Mouse (Mus musculus) G1E (cell line): Measurements from ENCODE around the gene Enpp7. TPM values are rescaled to one million over a fixed set of nuclear protein-coding genes. Genes with fewer than 3 reads are reported as not detected.

Experiments
- ATAC-seq: 2 replicates; pipeline ENCODE4 v1.8.0; 2016; ENCODE audit warnings: mild to moderate bottlenecking; ENCODE audit not compliant: insufficient number of reproducible peaks, poor library complexity, low FRiP score, severe bottlenecking; ENCODE audit errors: extremely low read depth
- DNase-seq: peaks from one replicate; pipeline ENCODE4 v3.0.0; 2012; ENCODE audit warnings: low spot score
- H3K27me3 ChIP-seq: 2 replicates; pipeline ENCODE4 v1.6.1; 2012; ENCODE audit warnings: mild to moderate bottlenecking, low read length, inconsistent platforms; ENCODE audit not compliant: insufficient read depth
- H3K36me3 ChIP-seq: replicated peaks from 2 replicates; pipeline ENCODE3; 2012; ENCODE audit warnings: mild to moderate bottlenecking, inconsistent platforms
- H3K4me1 ChIP-seq: 2 replicates; pipeline ENCODE4 v1.6.1; 2012; ENCODE audit warnings: low read depth, low read length, inconsistent platforms, mixed read lengths; ENCODE audit not compliant: insufficient read depth
- H3K4me3 ChIP-seq: 2 replicates; pipeline ENCODE4 v1.5.1; 2012; ENCODE audit warnings: low read depth, mild to moderate bottlenecking, inconsistent platforms, low read length, moderate library complexity, mixed read lengths
- H3K9me3 ChIP-seq: replicated peaks from 2 replicates; pipeline ENCODE4 v1.6.1; 2012; ENCODE audit warnings: inconsistent platforms
- CTCF ChIP-seq: IDR thresholded peaks from 2 replicates; pipeline ENCODE4 v1.5.1; 2012; ENCODE audit warnings: low read depth, low read length, inconsistent platforms, mixed read lengths
- GATA1 ChIP-seq: IDR thresholded peaks from 2 replicates; pipeline ENCODE4 v1.6.1; 2012; ENCODE audit warnings: borderline replicate concordance, low read length, inconsistent platforms, mixed read lengths
- GATA2 ChIP-seq: IDR thresholded peaks from 2 replicates; pipeline ENCODE4 v1.6.1; 2012; ENCODE audit warnings: low read depth, low read length, inconsistent platforms, borderline replicate concordance
- POLR2AphosphoS5 ChIP-seq: IDR thresholded peaks from 2 replicates; pipeline ENCODE4 v1.6.1; 2012; ENCODE audit warnings: low read depth, low read length, inconsistent platforms; ENCODE audit not compliant: insufficient replicate concordance
- TAL1 ChIP-seq: conservative IDR thresholded peaks from 2 replicates; pipeline ENCODE4 v1.6.1; 2012; ENCODE audit warnings: low read depth, low read length, inconsistent platforms, mixed read lengths
- polyA plus RNA-seq: library from polyadenylated mRNA; stranded (reverse); fragments of >175 nt; gene quantifications from 2 replicates; pipeline ENCODE4 v1.2.3, GENCODE M21; 2012
- total RNA-seq, 2 experiments: library from RNA; stranded (forward) in 1 of 2; stranded (reverse) in 1 of 2; fragments of 200-1000 nt in 1 of 2; fragments of >200 nt in 1 of 2; fragmentation: Nextera tagmentation in 1 of 2; gene quantifications; 2 replicates each; pipeline ENCODE4 v1.2.3; 2014 to 2017

Enpp7 gene
- total and polyA plus RNA-seq, 3 experiments = not detected

GRCm38 (mm10) chr11:118960649-118961048 lies 27.3 kb upstream of the Enpp7 start:
- ATAC-seq (no peak), DNase-seq (no peak)
- Histone ChIP-seq H3K4me1 (no peaks in the 10 kb centered on the region), H3K4me3 (0 out of 2 replicates have a peak overlapping the region, but pooled peaks have one; percentile 8), H3K9me3 (peaks cover 99% of the 10 kb centered on the region), H3K27me3 (no peaks in the 10 kb centered on the region), H3K36me3 (no peaks in the 10 kb centered on the region)
- TF ChIP-seq GATA1 (no peak), CTCF (no peak), GATA2 (no peak), POLR2AphosphoS5 (no peak), TAL1 (no peak)

GRCm38 (mm10) chr11:118962478-118962877 lies 25.5 kb upstream of the Enpp7 start:
- Histone ChIP-seq H3K36me3 (no peaks in the 10 kb centered on the region), H3K9me3 (peaks cover 99% of the 10 kb centered on the region), H3K27me3 (no peaks in the 10 kb centered on the region), H3K4me1 (no peaks in the 10 kb centered on the region), H3K4me3 (no peak overlapping the region)
- no peak for DNase-seq
- TF ChIP-seq POLR2AphosphoS5 = no peak
- TF ChIP-seq TAL1 = no peak
- no peak for TF ChIP-seq GATA2
- TF ChIP-seq GATA1 = no peak
- no peak for TF ChIP-seq CTCF
- no peak for ATAC-seq

DNA sequence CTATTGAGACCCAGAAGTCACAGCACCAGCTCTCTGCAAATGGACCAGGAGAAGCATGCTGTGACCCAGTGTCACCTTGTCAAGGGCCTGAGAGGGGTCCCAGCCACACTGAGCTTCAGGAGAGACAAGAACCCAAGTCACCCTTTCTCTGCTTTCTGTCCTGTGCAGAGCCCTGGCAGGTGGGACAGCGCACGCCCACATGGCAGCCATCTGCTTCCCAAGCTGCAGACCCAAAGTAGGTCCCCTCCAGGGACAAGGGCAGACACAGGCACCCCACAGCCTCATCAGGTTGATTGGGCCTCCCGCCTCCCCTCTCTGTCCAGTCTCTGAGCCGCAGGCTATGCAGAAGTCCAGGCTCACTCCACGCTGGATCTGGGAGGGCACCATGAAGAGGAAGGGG lies 24.1 kb upstream of the Enpp7 start:
- TF ChIP-seq GATA1 (no peak), POLR2AphosphoS5 (no peak), TAL1 (no peak)
- ATAC-seq (no peak), DNase-seq (no peak)
- H3K4me3 ChIP-seq = no peak overlapping the region
- no peaks in the 10 kb centered on the region for H3K27me3 ChIP-seq
- H3K36me3 ChIP-seq = no peaks in the 10 kb centered on the region
- H3K9me3 ChIP-seq = peaks cover 99% of the 10 kb centered on the region
- no peaks in the 10 kb centered on the region for H3K4me1 ChIP-seq

DNA sequence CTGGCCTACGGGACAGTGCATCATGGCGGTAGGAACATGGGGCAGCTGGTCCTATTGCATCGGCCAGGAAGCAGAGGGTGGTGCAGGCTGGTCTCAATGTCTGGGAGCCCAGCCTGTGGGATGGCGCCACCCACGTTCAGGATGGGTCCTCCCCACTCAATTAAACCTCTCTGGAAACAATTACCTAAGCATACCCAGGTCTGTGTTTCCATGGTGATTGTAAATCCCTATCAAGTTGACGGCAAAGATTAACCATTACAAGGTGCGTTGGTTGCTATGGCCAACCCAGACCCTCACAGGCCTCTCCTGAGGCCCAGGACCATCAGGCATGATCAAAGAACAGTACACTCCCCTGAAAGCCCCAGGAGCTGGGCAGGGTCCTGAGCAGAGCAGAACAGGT lies 22.9 kb upstream of the Enpp7 start:
- Histone ChIP-seq H3K4me1 (no peaks in the 10 kb centered on the region), H3K36me3 (no peaks in the 10 kb centered on the region), H3K4me3 (no peak overlapping the region), H3K27me3 (no peaks in the 10 kb centered on the region), H3K9me3 (peaks cover 99% of the 10 kb centered on the region)
- TF ChIP-seq CTCF = no peak
- no peak for TF ChIP-seq POLR2AphosphoS5
- no peak for TF ChIP-seq GATA1
- no peak for TF ChIP-seq GATA2
- TF ChIP-seq TAL1 = no peak
- no peak for DNase-seq
- no peak for ATAC-seq

DNA sequence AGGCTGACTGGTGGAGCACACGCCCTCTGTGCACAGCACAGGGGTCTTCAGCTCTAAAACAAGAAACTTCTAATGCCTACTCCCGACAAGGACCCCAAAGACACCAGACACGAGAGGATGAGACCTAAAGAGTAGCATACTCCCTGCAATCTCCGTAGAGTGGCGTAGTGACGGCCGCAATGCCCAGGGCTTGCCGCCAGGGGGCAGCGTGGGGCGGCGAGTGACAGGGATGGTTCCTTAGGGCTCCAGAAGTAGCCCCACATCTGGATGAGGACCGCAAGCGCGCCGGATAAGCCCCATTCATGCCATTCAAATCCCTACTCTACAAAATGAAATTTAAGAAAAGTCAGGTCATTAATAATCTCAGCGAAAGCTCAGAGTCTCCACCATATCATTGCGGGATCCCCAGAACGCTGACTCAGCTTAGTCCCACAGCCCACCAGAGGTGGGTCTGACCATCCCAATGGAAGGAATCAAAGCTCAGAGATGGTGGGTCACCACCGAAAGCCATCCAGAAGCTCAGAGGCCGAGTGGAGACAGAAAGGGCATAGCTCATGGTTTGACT lies 16.4 kb upstream of the Enpp7 start:
- no peak for TF ChIP-seq GATA2
- TF ChIP-seq GATA1 = no peak
- TF ChIP-seq POLR2AphosphoS5 = no peak
- no peak for TF ChIP-seq TAL1
- no peaks in the 10 kb centered on the region for H3K27me3 ChIP-seq
- H3K36me3 ChIP-seq = no peaks in the 10 kb centered on the region
- DNase-seq (no peak), ATAC-seq (no peak)
- H3K4me3 ChIP-seq = no peak overlapping the region; the same call in 1 of the 2 replicates
- H3K4me1 ChIP-seq = no peaks in the 10 kb centered on the region
- H3K9me3 ChIP-seq = peaks cover 93% of the 10 kb centered on the region

DNA sequence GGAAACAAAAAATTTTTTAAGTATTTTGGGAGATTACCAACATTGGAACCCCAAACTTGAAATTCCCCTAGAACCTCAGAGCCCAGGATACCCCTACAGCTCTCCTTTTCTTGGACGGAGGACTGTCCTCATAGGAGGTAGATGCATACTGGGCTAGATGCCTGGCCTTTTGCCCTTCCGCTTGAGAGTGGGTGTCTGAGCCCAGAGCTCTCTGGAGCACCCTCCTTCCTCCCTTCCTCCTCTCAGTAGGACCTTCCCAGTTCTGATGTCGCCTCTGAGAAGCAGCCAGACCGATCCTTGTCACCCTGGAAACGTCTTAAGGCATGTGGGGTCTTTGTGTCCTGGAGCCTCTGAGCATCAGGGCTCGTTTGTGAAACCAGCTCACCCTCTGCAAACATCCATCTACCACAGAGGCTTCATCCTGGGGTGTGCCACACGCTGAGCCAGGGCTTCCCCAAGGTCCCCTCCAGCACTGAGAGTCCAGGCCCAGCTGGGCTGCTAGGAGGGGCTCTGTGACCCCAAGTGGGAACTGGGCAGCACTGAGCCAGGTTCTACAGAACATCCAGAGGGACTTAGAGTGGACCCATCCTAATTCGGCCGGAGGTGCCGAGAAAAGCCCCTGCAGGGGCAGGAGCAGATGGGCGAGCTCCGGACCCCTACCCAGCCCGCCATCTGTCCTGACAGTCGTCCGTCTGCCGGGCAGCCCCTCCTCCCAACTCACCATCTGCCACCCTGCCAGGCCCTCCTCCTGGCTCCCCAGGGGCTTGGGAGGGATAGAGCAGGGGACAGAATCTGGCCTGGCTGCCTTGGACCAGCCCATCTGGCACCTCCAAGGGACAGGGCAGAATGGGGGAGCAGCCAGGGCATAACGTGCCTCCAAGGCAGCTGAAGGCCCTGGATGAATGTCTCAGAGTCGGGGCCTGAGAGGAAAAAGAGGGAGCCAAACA lies 15.3 kb upstream of the Enpp7 start:
- Histone ChIP-seq H3K27me3 (no peaks in the 10 kb centered on the region), H3K36me3 (no peaks in the 10 kb centered on the region), H3K4me3 (no peak overlapping the region; the same call in 1 of the 2 replicates), H3K9me3 (peaks cover 89% of the 10 kb centered on the region), H3K4me1 (no peaks in the 10 kb centered on the region)
- TF ChIP-seq CTCF (no peak), GATA1 (no peak), TAL1 (no peak), GATA2 (no peak), POLR2AphosphoS5 (no peak)
- DNase-seq = no peak
- ATAC-seq = no peak
